Mouse (Mus musculus) heart, adult 11 months (tissue): ENCODE data around the gene Rptor.
A peak's percentile ranks its signal among the peaks of the same experiment; 100 is the strongest.

Experiments used
- DNase-seq: peaks from one replicate; pipeline ENCODE4 v3.0.0; 2022

The Rptor gene

GRCm38 (mm10) chr11:119754459-119754858 is 151.8 kb downstream of the Rptor start:
- peak; percentile 94 for DNase-seq

DNA sequence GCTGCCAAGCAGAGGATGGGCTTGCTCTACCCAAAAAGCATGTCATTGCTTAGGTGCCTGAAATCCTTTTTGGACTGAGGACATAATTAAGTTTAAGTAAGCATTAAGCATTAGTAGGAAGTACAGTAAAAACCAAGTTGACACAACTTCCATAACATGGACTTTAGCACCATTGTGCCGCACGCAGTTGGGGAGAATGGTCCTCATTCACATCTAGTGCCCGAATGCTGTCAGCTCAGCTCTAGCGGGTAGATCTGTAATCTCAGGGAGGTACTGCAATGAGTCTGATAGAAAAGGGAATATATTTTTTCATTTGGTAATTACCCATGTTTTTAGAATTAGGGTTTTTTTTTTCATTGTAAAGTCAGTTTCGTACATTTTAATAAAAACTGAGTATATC is 155.5 kb downstream of the Rptor start:
- no peak for DNase-seq

DNA sequence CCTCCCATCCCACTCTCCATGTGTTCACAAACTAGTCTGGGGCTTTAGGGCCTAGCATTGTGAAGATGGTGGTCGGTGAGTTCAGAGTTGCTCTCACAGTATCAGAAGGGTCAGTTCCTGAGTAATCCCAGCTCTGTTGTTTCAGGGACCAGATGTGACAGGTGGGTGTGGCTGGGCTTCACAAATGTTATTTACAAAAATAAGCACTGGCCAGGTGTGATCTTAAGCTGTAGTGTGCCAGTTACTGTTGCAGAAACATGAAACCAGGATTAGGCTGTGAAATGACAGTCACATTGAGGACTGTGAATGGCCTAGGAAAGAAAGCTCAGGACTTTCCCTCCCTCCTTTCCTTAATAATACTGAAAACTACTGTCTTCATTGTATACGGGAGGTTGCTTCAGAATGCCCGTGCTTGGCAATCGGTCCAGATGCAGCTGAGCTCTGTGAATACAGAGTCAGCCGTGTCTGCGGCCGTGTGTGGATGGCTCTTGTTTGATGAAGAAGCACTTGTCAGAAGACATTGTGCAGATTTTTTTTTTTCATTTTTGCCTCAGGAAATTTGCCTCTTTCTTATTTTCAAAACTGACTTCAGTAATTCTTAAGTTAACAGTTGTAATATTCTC is 156.1 kb downstream of the Rptor start:
- no peak for DNase-seq

DNA sequence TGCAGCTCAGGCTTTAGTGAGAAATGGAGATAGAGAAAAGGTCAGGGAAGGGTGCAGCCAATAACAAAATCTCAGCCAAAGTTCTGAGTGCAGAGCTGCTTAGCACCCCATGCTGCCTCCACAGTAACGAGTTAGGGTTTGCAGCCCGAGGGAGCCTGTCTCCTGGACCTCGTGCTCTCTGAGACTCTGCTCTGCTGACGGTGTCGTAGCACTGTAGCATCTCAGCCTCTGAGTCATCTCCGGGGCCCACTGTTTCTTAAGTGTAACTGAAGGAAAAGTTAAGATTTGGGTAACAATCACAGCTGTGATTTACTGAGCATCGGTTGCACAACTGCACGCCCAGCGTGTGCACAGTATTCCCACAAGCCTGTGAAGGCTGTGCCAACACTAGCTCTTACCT is 160.2 kb downstream of the Rptor start:
- DNase-seq = no peak

GRCm38 (mm10) chr11:119766023-119766422 is 163.3 kb downstream of the Rptor start:
- peak; percentile 93 for DNase-seq

- DNase-seq = no peak
Observed at GRCm38 (mm10) chr11:119766782-119767459, 164.2 kb downstream of the Rptor start.

- no peak for DNase-seq
Observed at GRCm38 (mm10) chr11:119767525-119767924, 164.8 kb downstream of the Rptor start.

DNA sequence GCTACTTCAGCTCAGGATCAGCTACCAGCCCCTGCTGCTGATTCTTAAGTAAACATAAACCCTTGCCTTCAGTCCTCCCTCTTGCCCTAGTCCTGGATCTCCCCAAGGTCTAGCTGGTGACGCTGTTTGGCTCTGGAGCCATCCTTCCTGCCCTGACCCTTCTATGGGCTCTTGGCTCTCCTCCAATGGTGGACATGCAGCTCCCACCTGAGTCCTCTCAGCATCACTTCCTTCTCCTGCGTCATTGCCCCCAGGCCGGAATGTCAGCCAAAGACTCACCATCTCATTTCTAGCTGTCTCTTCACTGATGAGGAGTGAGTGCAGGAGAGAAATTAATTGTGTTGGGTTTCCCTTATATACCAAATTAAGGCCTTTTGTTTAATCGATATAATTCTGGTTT is 165.8 kb downstream of the Rptor start:
- no peak for DNase-seq

DNA sequence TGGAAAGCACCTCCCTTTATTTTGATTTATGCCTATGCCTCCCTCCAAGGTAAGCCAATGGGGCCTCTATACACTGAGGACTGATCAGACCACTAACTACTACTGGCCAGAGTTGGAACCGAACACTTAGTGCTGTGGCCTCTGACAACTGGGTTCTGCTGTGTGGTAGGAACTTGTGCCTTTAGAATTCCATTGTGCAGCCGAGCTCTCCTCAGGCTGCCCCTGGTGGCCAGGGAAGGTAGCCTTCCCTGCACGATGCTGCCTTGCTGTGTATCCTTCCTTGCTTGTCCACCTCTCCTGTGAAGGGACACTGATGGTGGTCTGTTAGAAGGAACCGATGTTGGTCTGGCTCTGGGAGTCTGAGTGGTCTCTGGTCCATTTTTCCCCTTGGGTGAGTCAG is 167.0 kb downstream of the Rptor start:
- DNase-seq = no peak

DNA sequence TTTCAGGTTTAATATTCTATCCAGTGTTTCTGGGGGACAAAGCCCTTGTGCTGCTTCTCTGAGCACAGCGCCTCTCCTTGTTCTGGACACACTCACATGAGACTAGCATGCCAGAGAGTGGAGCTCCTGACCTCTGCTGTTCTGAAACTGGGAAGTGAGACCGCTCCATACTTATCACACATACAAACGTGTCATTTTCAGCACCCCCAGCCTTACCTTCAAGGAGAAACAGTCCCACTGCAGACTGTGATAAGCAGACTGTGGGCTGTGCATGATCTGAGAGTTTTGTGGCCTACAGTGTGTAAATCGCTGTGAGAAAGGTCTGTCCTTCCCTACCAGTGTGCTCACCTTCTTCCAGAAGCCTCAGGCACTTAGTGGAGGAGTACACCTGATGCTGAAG is 168.3 kb downstream of the Rptor start:
- DNase-seq = no peak

DNA sequence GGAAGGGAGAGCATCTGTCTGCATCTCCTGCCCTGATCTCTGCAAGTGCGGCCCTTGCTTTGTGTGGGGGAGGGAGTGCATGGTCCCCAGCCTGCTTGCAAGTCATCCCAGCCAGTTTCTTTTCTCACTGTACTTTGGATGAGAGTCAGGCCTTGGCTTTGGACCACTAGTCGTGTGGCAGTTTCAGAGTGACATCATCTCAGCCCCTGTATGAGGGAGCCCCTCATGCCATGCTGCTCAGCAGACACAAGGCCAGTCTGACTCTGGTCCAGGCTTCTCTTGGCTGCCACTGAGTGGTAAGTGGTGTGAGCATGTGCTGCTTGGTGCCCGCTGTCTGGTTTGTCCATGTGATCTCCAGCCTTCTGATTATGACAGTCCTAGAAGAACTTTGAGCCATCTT is 170.2 kb downstream of the Rptor start:
- DNase-seq = no peak

DNA sequence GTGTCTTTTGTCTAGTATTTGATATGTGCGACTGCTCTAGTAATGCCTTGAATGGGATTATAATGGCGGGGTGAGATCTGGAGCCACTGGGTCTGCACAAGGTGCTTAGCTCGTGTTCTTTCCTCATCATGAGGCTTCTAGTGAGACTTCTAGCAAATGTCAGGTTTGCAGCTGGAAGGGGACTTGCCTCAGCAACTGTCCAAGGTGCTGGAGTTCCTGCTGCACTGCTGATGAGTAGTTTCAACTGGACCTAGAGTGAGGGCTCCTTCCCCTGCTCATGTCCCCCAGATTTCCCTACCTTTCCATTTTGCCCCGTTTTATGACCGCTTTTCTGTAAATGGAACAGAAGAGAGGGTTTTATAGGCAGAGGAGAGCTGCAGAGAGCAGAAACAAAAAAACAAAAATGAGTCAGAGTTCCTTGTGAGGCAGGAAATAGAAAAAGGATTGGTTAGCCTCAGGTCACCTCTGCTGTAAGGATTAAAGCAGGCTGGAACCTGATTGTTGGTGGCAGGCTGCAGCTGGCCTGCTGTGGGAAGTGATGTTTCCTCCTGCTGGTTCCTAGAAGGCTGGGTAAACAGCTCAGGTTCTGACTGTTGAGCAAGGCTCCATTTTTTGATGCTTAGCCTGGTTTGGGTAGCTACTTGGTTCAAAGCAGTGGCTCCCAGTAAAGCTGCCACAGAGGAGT is 172.5 kb downstream of the Rptor start:
- DNase-seq = no peak

DNA sequence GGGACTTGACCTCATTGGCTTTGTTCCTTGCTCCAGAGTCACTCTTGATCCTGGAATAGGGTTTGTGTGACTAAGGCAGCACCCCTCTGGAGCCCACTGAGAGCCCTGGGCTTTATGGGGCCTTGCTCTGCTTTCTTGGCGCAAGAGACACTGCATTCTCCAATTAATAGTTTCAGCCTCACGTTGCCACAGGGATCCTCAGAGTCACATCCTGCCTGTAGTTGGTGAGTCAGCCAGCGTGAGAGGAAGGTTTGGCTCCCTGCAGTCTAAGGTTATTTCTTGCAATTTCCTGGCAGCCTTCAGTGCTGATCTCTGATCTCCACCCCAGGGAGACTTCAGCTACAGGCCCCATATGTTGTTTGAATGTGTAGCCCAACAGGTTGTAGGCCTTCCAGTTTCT is 174.5 kb downstream of the Rptor start:
- DNase-seq = peak; percentile 93

DNA sequence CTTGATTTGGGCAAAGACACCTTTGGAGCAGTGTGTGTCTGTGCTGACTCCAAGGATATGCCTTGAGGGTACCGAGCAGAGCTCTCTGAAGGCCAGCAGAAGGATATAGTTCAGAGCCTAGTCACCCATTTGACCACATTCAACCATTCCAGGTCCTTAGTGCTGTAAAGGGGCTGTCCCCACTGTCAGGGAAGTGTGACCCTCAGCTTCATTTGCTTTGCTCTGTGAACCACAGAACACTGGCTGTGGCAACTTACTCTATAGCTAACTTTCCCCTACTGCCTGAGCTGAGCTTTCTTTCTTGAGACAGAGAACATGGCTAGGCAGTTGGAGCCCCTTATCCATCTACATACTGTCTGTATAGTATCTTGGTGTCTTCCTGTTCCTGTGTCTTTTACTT is 175.2 kb downstream of the Rptor start:
- DNase-seq = no peak

- DNase-seq = no peak
Observed at GRCm38 (mm10) chr11:119780290-119780689, 177.6 kb downstream of the Rptor start.

DNA sequence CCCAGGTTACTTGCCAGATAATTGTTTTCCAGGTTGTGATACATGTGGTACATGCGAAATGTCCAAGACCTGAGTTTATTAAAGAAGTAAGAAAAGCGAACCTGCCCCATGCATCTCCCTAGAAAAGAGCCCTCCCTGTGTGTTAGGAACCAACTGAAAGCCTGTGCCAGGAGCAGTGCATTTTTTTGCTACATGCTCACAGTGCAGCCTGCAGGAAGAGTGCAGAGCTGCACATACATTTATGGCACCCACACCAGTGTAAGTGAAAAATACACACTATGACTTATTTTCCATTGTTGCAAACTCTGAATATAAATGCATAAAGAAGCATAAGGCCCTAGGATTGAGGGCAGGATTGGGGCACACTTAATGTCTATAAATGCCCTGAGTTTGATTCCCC is 178.5 kb downstream of the Rptor start:
- DNase-seq = no peak

DNA sequence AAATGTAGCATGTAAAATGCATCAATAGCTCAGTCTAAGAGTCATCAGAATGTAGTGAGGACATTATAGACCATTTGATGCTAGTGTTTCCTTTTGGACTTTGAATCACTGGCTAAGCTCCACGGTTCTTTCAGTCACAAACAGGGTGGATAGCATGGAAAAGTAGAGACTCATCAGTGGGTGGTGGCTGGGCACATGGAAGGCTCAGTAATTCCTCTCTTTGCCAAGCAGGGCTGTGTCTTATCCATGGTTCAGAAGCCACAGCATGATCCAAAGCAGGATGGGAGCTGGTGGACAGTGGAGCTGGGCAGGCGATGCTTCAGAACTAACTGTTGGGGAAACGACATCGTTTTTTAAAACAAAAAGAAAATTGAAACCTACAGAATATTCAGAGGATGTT is 179.0 kb downstream of the Rptor start:
- no peak for DNase-seq

- DNase-seq = no peak
Observed at GRCm38 (mm10) chr11:119783653-119784052, 180.9 kb downstream of the Rptor start.

DNA sequence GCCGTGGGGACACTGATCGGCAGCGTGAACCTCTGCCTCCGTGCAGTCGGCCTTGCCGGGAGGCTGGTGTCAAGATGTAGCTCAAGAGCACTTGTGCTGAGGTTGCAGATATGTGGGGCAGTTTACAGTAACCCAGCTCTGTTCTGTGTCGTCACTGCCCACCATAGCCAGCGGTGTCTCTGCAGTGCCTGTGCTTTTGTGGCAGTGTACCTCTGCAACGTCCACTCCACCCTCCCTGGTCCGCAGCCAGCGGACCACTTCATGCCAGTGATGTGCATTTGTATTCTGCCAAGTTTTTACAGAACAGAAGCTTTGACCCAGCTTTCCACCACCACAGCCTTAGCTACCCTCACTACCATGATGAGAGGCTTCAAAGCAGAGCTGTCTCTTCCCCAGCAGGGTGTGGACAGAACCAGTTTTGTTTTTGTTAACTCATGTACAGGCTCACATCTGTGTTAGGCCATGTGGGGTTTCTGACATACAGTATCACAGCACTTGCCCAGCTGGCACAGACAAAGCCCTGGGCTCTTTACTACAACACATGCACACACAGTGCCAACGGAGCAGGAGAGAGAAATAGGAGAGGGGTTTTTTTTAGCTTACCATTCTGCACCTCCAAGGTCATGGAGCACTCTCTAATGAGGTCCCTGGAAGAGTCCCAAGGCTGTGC is 182.1 kb downstream of the Rptor start:
- peak; percentile 91 for DNase-seq

DNA sequence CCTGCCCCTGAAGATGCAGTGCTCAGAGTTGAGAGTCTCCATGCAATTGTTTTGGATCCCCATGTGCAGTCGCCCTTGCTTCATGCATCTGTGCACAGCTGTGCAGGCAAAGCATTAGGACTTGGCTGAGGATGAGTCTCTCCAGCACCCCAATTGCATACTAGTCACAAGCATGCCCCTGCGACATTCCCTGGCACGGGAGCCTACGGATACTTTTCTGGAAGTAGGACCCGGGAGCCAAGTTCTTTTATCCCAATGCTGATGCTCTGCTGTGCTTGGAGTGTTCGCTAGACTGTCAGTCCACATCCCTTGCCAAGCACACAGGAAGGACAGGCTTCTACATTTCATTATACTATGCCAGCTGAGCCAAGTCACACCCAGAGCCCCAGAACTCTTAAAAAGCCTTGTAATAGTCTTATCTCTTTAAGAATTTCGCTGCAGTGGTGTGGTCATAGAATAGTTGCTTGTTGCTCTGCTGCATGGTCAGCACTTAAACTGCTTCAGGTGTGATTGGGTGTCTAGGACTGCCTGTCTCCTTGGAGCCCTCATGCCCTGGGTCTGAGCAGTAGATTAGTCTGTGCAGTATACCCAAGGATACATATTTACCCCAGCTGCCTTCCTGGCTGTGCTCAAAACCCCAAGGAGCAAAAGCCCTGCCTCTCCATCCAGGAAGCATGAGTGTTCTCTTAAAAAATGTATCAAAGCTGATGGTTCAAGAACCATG is 183.1 kb downstream of the Rptor start:
- DNase-seq = peak; percentile 93

- DNase-seq = no peak
Observed at GRCm38 (mm10) chr11:119786385-119786880, 183.7 kb downstream of the Rptor start.

- DNase-seq = no peak
Observed at GRCm38 (mm10) chr11:119788488-119788887, 185.8 kb downstream of the Rptor start.
